Mouse (Mus musculus): ENCODE measurements around the gene Rabep2.
"Not testable (repeated sequence)": the region's sequence is repeated elsewhere in the genome, so short reads cannot be mapped to it uniquely, and the experiment has no call there.

Gene Rabep2

GRCm38 (mm10) chr7:126464836-126465235, 36.3 kb downstream of the Rabep2 start:
- no peak for DNase-seq (ENCODE audit: low read depth, low spot score)

GRCm38 (mm10) chr7:126465246-126466030, 36.9 kb downstream of the Rabep2 start:
- no peak for DNase-seq (ENCODE audit: low read depth, low spot score)

GRCm38 (mm10) chr7:126466116-126466515, 37.6 kb downstream of the Rabep2 start:
- DNase-seq (ENCODE audit: low read depth, low spot score), result no peak

- no peak for DNase-seq (ENCODE audit: low read depth, low spot score)
Measured at GRCm38 (mm10) chr7:126466707-126467106, 38.1 kb downstream of the Rabep2 start.

- DNase-seq (ENCODE audit: low read depth, low spot score), result peak; percentile 25
Measured at GRCm38 (mm10) chr7:126467271-126467670, 38.7 kb downstream of the Rabep2 start.

GRCm38 (mm10) chr7:126467834-126468627, 39.5 kb downstream of the Rabep2 start:
- no peak for DNase-seq (ENCODE audit: low read depth, low spot score)

GRCm38 (mm10) chr7:126470077-126470476, 41.5 kb downstream of the Rabep2 start:
- no peak for DNase-seq (ENCODE audit: low read depth, low spot score)

GRCm38 (mm10) chr7:126471361-126471760, 42.8 kb downstream of the Rabep2 start:
- DNase-seq (ENCODE audit: low read depth, low spot score), result no peak

GRCm38 (mm10) chr7:126471853-126472252, 43.3 kb downstream of the Rabep2 start:
- DNase-seq (ENCODE audit: low read depth, low spot score), result no peak

- no peak for DNase-seq (ENCODE audit: low read depth, low spot score)
Measured at GRCm38 (mm10) chr7:126472306-126472705, 43.7 kb downstream of the Rabep2 start.

GRCm38 (mm10) chr7:126472713-126473112, 44.2 kb downstream of the Rabep2 start:
- DNase-seq (ENCODE audit: low read depth, low spot score), result no peak

- no peak for DNase-seq (ENCODE audit: low read depth, low spot score)
Measured at GRCm38 (mm10) chr7:126473470-126474086, 45.0 kb downstream of the Rabep2 start.

GRCm38 (mm10) chr7:126474486-126474955, 46.0 kb downstream of the Rabep2 start:
- DNase-seq (ENCODE audit: low read depth, low spot score), result no peak

GRCm38 (mm10) chr7:126474993-126475581, 46.5 kb downstream of the Rabep2 start, which contains the start of gene Sh2b1:
Sh2b1 (minus strand) TSS chr7:126475424.
- peak; percentile 96 for DNase-seq (ENCODE audit: low read depth, low spot score)

GRCm38 (mm10) chr7:126481699-126482098, 53.1 kb downstream of the Rabep2 start:
- no peak for DNase-seq (ENCODE audit: low read depth, low spot score)

- DNase-seq (ENCODE audit: low read depth, low spot score), result peak; percentile 29
Measured at GRCm38 (mm10) chr7:126482392-126482871, 53.9 kb downstream of the Rabep2 start.

GRCm38 (mm10) chr7:126487052-126487483, 58.5 kb downstream of the Rabep2 start, which contains the start of gene Tufm:
Tufm (plus strand) TSS chr7:126487361.
- DNase-seq (ENCODE audit: low read depth, low spot score), result peak; percentile 97

GRCm38 (mm10) chr7:126487617-126488385, 59.2 kb downstream of the Rabep2 start:
- DNase-seq (ENCODE audit: low read depth, low spot score), result not testable (repeated sequence)

GRCm38 (mm10) chr7:126491005-126491404, 62.4 kb downstream of the Rabep2 start:
- no peak for DNase-seq (ENCODE audit: low read depth, low spot score)

GRCm38 (mm10) chr7:126491973-126492372, 63.4 kb downstream of the Rabep2 start:
- DNase-seq (ENCODE audit: low read depth, low spot score), result no peak

- DNase-seq (ENCODE audit: low read depth, low spot score), result no peak
Measured at GRCm38 (mm10) chr7:126494120-126494519, 65.6 kb downstream of the Rabep2 start.
